Mouse (Mus musculus): Measurements from ENCODE around the gene Tppp3. TPM values are rescaled to one million over a fixed set of nuclear protein-coding genes. Genes with fewer than 3 reads are reported as not detected.

Tppp3 gene
- polyA plus RNA-seq, 1 experiment from 2014 or later = 44.6 TPM

DNA sequence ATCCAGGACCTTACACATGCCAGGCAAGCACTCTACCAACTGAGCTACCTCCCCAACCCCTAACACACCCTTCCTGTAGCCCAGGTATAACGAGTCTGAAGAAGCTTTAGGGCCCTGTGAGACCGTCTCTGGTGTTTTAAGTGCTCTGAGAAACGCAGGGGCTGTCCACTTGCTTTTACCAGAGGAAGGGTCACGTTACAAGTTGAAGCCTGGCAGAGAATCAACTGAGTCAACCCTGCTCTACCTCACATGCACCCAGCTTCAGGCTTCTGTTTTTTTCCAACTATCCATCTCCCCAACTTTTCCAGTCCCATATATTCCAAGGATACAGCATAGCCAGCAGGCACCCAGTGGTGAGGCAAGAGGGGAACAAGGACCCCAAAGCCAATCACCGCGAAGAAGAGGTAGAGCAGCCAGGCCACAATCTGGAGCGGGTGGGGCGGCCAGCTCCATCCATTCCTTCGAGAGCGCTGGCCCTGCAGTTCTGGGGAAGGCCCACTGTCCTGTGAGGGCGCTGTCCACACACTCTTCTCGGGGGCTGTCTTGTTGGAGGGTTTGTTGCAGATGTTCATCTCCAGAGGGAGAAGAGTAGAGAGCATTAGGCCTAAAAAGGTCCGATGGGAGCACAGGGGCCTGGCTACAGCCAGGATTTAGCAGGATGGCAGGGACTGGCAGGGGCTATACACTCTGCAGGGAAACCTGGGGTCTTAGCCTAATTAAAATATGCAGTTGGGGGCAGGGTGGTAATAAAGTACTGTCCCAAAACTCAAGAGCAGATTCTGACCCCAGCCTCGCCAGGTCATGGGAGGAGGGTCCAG is 12.1 kb upstream of the Tppp3 start:
- no peak; the same call in 1 of the 2 replicates for ATAC-seq (ENCODE audit: insufficient number of reproducible peaks, insufficient read depth, low FRiP score, low TSS enrichment)
- peaks cover 28% of the 10 kb centered on the region for H3K4me1 ChIP-seq
- H3K27ac ChIP-seq = 0 out of 2 replicates have a peak overlapping the region, but pooled peaks have one; percentile 54
- no peak overlapping the region for H3K4me2 ChIP-seq (replicated peaks)
- no peaks in the 10 kb centered on the region for H3K27me3 ChIP-seq
- no peak overlapping the region for H3K4me3 ChIP-seq
- H3K9me3 ChIP-seq = no peaks in the 10 kb centered on the region
- 0 out of 2 replicates have a peak overlapping the region, but pooled peaks have one; percentile 15 for H3K9ac ChIP-seq
- WGBS = 23% methylated on average over 14 of the region's 14 CpGs
- H3K36me3 ChIP-seq = no peaks in the 10 kb centered on the region

DNA sequence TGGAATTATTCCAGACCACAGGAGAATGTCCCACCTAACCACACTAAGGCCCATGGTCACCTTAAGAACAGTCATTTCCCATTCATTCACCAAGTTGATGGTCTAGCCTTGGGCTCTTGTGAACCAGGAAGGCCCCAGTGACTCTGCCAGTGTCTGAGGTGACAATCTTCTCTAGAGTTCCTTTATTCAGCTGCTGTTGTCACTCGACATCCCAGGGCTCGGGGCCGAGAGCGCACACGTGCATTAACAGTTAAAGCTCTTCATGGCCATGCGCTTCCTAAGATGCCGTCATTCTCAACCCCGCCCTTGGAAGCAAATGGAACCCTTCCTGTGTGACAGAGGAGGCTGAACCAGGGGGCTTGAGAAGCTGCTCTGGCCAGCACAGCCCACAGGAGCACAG is 10.8 kb upstream of the Tppp3 start:
- no peak overlapping the region for H3K27ac ChIP-seq
- no peaks in the 10 kb centered on the region for H3K9me3 ChIP-seq
- H3K27me3 ChIP-seq = no peaks in the 10 kb centered on the region
- WGBS = 83% methylated on average over 8 of the region's 8 CpGs
- peaks cover 28% of the 10 kb centered on the region for H3K4me1 ChIP-seq
- H3K4me2 ChIP-seq (replicated peaks) = no peak overlapping the region
- no peak for ATAC-seq (ENCODE audit: insufficient number of reproducible peaks, insufficient read depth, low FRiP score, low TSS enrichment)
- H3K9ac ChIP-seq = no peak overlapping the region
- H3K36me3 ChIP-seq = no peaks in the 10 kb centered on the region
- no peak overlapping the region for H3K4me3 ChIP-seq

DNA sequence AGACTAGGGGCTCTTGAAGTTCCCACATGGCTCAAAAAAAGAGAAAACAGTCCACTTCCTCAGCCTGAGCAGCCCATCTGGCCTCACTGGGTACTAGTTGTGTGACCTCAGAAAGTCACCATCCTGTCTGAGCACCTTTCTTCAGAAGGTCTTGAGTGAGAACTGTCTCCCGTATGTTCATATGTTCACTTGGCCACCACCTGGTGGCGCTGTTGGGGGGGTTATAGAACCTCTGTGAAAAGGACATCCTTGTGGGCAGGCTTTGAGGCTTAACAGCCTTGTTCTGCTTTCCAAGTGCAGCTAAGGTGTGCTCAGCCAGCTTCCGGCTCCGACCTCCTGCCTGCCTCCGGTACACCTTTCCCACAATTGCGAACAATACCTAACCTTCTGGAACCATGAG is 10.1 kb upstream of the Tppp3 start:
- no peak for ATAC-seq (ENCODE audit: insufficient number of reproducible peaks, insufficient read depth, low FRiP score, low TSS enrichment)
- 68% methylated on average over 6 of the region's 6 CpGs for WGBS

GRCm38 (mm10) chr8:105481013-105481412 is 9.7 kb upstream of the Tppp3 start:
- no peak for ATAC-seq (ENCODE audit: insufficient number of reproducible peaks, insufficient read depth, low FRiP score, low TSS enrichment)
- Histone ChIP-seq H3K9me3 (no peaks in the 10 kb centered on the region), H3K4me1 (peaks cover 28% of the 10 kb centered on the region), H3K9ac (no peak overlapping the region), H3K36me3 (0 out of 2 replicates have a peak, but pooled peaks cover 3% of the 10 kb centered on the region), H3K4me2 (replicated peaks) (no peak overlapping the region), H3K27ac (peak overlapping the region; percentile 50), H3K27me3 (peaks cover 9% of the 10 kb centered on the region), H3K4me3 (no peak overlapping the region)
- 15% methylated on average over 2 of the region's 2 CpGs for WGBS

More for the DNA sequence above, 10.1 kb upstream of the Tppp3 start:
- Histone ChIP-seq H3K27ac (peak overlapping the region; percentile 50; the same call in 1 of the 2 replicates), H3K9ac (no peak overlapping the region), H3K4me3 (no peak overlapping the region), H3K4me2 (replicated peaks) (no peak overlapping the region), H3K9me3 (no peaks in the 10 kb centered on the region), H3K4me1 (peaks cover 28% of the 10 kb centered on the region), H3K27me3 (peaks cover 4% of the 10 kb centered on the region; the same call in 1 of the 2 replicates), H3K36me3 (no peaks in the 10 kb centered on the region)

DNA sequence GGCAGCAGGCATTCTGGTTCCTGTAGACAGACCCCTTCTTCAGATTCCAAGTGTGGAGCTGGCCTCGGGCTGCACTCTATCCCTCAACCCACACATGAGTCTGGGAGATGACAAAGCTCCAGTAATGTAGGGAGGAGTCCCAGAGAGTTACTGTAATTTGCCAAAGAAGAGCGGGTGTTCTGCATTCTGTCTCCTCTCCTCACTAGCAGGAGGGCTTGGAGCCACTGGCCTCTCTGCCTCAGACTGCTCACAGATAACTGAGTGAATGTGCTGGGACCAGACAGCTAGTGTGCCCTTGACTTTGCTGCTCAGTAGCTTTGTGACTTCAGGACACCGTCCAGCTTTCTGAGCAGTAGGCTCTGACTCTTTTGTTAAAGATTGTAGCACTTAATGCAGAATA is 6.5 kb upstream of the Tppp3 start:
- Histone ChIP-seq H3K36me3 (peaks cover 9% of the 10 kb centered on the region), H3K27me3 (peaks cover 36% of the 10 kb centered on the region), H3K4me2 (replicated peaks) (no peak overlapping the region), H3K9ac (no peak overlapping the region), H3K4me3 (no peak overlapping the region), H3K4me1 (peaks cover 27% of the 10 kb centered on the region), H3K27ac (no peak overlapping the region), H3K9me3 (no peaks in the 10 kb centered on the region)
- ATAC-seq (ENCODE audit: insufficient number of reproducible peaks, insufficient read depth, low FRiP score, low TSS enrichment) = no peak
- WGBS = 81% methylated on average over 3 of the region's 3 CpGs

DNA sequence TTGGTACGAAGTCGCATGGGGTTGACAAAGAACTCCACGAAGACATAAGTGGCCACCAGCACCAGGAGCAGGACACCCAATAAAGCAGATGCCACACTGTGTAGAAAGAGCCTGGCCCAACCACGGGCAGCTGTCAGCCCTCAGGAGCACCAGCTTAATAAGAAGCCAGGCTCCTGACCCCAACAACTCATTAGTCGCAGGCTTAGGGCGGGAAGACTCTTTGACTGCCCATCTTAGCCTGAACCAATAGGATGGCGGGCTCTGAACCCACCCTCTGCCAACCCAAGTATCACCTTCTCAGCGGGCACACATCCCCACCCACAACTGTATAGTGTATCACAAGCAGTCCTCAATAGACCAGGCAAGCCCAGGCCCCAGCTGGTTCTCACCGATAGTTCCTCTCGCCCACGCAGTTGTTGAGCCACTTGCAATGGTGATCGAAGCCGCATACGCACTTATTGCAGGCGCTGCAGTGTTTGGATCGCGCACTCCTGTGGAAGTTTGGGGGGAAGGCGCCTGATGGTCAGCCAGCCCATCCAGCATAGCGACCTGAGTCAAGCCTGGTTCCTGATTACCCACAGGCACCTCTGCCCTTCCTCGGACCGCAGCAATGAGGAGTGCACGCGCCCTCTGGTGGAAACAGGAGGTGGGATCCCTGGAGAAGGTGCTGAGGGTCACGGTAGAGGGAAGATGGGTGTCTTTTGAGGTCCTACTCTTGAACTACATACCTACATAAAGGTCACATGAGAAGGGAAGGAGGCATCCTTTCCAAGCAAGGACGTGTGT is 5.5 kb upstream of the Tppp3 start:
- Histone ChIP-seq H3K9me3 (no peaks in the 10 kb centered on the region), H3K9ac (no peak overlapping the region), H3K36me3 (peaks cover 9% of the 10 kb centered on the region), H3K27me3 (peaks cover 46% of the 10 kb centered on the region), H3K4me2 (replicated peaks) (no peak overlapping the region), H3K27ac (no peak overlapping the region), H3K4me3 (no peak overlapping the region), H3K4me1 (peaks cover 27% of the 10 kb centered on the region)
- no peak for ATAC-seq (ENCODE audit: insufficient number of reproducible peaks, insufficient read depth, low FRiP score, low TSS enrichment)
- 41% methylated on average over 25 of the region's 25 CpGs for WGBS

- no peak for ATAC-seq (ENCODE audit: insufficient number of reproducible peaks, insufficient read depth, low FRiP score, low TSS enrichment)
- no peak overlapping the region for H3K4me3 ChIP-seq
- no peak overlapping the region for H3K9ac ChIP-seq
- no peak overlapping the region for H3K4me2 ChIP-seq (replicated peaks)
- peaks cover 29% of the 10 kb centered on the region for H3K4me1 ChIP-seq
- no peak overlapping the region for H3K27ac ChIP-seq
- 92% methylated on average over 7 of the region's 7 CpGs for WGBS
- peaks cover 47% of the 10 kb centered on the region for H3K27me3 ChIP-seq
- H3K36me3 ChIP-seq = peaks cover 9% of the 10 kb centered on the region
- no peaks in the 10 kb centered on the region for H3K9me3 ChIP-seq
Observed at GRCm38 (mm10) chr8:105476161-105476560, 4.8 kb upstream of the Tppp3 start.

DNA sequence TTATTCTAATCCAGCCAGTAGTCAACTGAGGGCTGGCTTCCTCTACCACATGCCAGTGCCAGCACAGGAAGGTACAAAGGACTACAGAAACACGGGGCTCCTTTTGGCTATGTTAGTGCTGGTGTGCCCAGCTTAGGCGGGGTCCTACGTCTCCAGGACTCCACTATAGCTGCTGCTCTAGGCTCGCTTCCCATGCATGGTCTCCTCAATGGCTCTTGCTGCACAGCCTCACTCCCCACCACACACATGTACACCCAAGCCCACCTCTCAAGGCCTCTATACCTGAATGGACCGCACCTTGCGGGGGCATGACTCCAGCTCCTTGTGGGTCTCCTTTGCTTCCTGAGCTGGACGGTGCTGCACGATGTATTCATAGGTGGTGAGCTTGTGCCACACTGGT is 4.4 kb upstream of the Tppp3 start:
- Histone ChIP-seq H3K4me3 (no peak overlapping the region), H3K4me2 (replicated peaks) (no peak overlapping the region), H3K36me3 (peaks cover 9% of the 10 kb centered on the region), H3K27ac (no peak overlapping the region), H3K9ac (no peak overlapping the region), H3K9me3 (no peaks in the 10 kb centered on the region), H3K4me1 (peaks cover 27% of the 10 kb centered on the region), H3K27me3 (peaks cover 51% of the 10 kb centered on the region)
- 92% methylated on average over 8 of the region's 8 CpGs for WGBS
- no peak for ATAC-seq (ENCODE audit: insufficient number of reproducible peaks, insufficient read depth, low FRiP score, low TSS enrichment)

- Histone ChIP-seq H3K27me3 (peaks cover 51% of the 10 kb centered on the region), H3K27ac (no peak overlapping the region), H3K4me3 (no peak overlapping the region), H3K9ac (no peak overlapping the region), H3K4me1 (peaks cover 28% of the 10 kb centered on the region), H3K4me2 (replicated peaks) (no peak overlapping the region), H3K9me3 (no peaks in the 10 kb centered on the region), H3K36me3 (peaks cover 9% of the 10 kb centered on the region)
- 40% methylated on average over 4 of the region's 4 CpGs for WGBS
- no peak for ATAC-seq (ENCODE audit: insufficient number of reproducible peaks, insufficient read depth, low FRiP score, low TSS enrichment)
Observed at GRCm38 (mm10) chr8:105475254-105475653, 3.9 kb upstream of the Tppp3 start.

DNA sequence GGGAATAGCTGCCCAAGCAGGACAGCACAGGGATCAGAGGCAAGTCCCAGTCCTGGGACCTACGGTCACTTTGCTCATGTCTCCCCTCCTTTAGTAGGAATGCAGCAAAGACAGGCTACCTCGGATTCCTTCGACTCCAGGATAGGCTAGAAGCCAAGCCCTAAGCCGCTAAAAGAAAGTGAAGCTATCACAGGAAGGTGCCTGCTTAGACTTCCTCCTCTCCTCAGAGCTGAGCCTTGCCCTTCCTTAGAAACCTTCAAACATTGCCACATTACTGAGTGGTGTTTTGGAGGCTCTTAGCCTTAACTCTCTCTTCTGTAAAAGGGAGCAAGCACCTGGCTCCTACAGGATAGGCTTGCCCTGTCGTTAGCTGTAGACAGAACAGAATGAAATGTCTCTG is 3.4 kb upstream of the Tppp3 start:
- no peaks in the 10 kb centered on the region for H3K9me3 ChIP-seq
- peaks cover 9% of the 10 kb centered on the region for H3K36me3 ChIP-seq
- peaks cover 51% of the 10 kb centered on the region for H3K27me3 ChIP-seq
- no peak overlapping the region for H3K4me2 ChIP-seq (replicated peaks)
- no peak overlapping the region for H3K27ac ChIP-seq
- no peak overlapping the region for H3K4me3 ChIP-seq
- 31% methylated on average over 5 of the region's 5 CpGs for WGBS
- no peak overlapping the region for H3K9ac ChIP-seq
- peaks cover 31% of the 10 kb centered on the region for H3K4me1 ChIP-seq
- no peak for ATAC-seq (ENCODE audit: insufficient number of reproducible peaks, insufficient read depth, low FRiP score, low TSS enrichment)

DNA sequence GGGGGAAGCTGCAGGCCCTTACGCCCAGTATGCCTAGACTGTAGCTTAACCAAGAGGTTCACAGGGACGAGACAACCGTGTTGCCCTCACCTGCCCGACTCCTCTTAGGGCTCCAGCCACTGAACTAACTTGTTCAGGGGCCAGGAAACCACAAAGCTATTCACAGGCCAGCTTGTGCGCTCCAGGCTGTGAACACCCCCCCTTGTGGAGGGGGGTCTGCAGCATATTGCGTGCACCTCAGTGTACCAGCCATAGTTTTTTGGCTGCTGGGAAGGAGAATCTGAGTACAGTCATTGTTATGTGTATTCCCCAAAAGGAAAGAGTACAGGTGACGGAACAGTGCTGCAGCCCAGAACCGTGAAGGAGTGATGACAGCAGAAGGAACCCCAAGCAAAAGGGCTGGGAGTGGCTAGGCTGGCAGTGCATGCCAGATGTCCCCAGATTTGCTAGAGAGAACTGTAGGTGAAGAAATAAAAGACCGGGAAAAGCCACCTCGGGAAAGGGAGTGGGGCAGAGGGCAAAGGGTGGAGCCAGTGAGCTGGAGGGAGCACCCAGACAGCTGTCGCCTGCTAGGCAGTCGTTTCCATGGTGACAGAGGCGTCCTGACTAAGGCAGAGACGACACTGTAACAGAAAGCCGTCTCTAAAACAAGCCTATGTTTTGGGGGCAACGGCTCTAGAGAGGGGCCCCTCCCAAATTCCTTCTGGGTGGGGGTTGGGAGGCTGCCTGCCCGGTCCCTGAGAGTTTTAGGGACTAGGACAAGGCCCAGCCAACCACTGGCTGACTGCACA is 2.7 kb upstream of the Tppp3 start:
- no peak for ATAC-seq (ENCODE audit: insufficient number of reproducible peaks, insufficient read depth, low FRiP score, low TSS enrichment)
- 25% methylated on average over 17 of the region's 17 CpGs for WGBS
- peaks cover 9% of the 10 kb centered on the region for H3K36me3 ChIP-seq
- 0 out of 2 replicates have a peak overlapping the region, but pooled peaks have one; percentile 30 for H3K27ac ChIP-seq
- no peaks in the 10 kb centered on the region for H3K9me3 ChIP-seq
- no peak overlapping the region for H3K4me2 ChIP-seq (replicated peaks)
- no peak overlapping the region for H3K9ac ChIP-seq
- H3K27me3 ChIP-seq = peaks cover 51% of the 10 kb centered on the region
- no peak overlapping the region for H3K4me3 ChIP-seq
- H3K4me1 ChIP-seq = peaks cover 34% of the 10 kb centered on the region
